Mouse (Mus musculus): ENCODE data around the gene Foxo3. TPM values are rescaled to one million over a fixed set of nuclear protein-coding genes. Genes with fewer than 3 reads are reported as not detected.

The Foxo3 gene
- total RNA-seq (2021): 10 to 100 TPM; 45.4 to 48.2 TPM
- long read RNA-seq, experiment 1, full-length matches to known transcripts: 8 of 16 reads
- long read RNA-seq, experiment 1, partial matches to known transcripts: 1 of 16 reads
- long read RNA-seq, experiment 1, other reads (novel, unspliced or antisense): 7 of 16 reads
- long read RNA-seq, experiment 2, full-length matches to known transcripts: 1 of 4 reads
- long read RNA-seq, experiment 2, partial matches to known transcripts: 2 of 4 reads
- long read RNA-seq, experiment 2, other reads (novel, unspliced or antisense): 1 of 4 reads

GRCm38 (mm10) chr10:42276507-42277345 is at the start of gene Foxo3:
Gene Foxo3, minus strand, starts transcription at chr10:42276755.
- DNase-seq: peak; percentile 95

- no peak for DNase-seq
Observed at GRCm38 (mm10) chr10:42325305-42325704, 48.8 kb upstream of the Foxo3 start.

- no peak for DNase-seq
Observed at GRCm38 (mm10) chr10:42323978-42324377, 47.4 kb upstream of the Foxo3 start.

GRCm38 (mm10) chr10:42313222-42313786 is 36.7 kb upstream of the Foxo3 start:
- no peak for DNase-seq

GRCm38 (mm10) chr10:42312557-42312956 is 36.0 kb upstream of the Foxo3 start:
- peak; percentile 72 for DNase-seq

- DNase-seq: peak; percentile 35
Observed at GRCm38 (mm10) chr10:42308687-42308987, 32.1 kb upstream of the Foxo3 start.

GRCm38 (mm10) chr10:42307980-42308686 is 31.6 kb upstream of the Foxo3 start:
- DNase-seq: peak; percentile 85

GRCm38 (mm10) chr10:42306422-42306821 is 29.9 kb upstream of the Foxo3 start:
- no peak for DNase-seq

- no peak for DNase-seq
Observed at GRCm38 (mm10) chr10:42300805-42301204, 24.2 kb upstream of the Foxo3 start.

- DNase-seq: no peak
Observed at GRCm38 (mm10) chr10:42299967-42300366, 23.4 kb upstream of the Foxo3 start.

GRCm38 (mm10) chr10:42299426-42299825 is 22.9 kb upstream of the Foxo3 start:
- no peak for DNase-seq

- no peak for DNase-seq
Observed at GRCm38 (mm10) chr10:42297954-42298353, 21.4 kb upstream of the Foxo3 start.

GRCm38 (mm10) chr10:42297109-42297508 is 20.6 kb upstream of the Foxo3 start:
- DNase-seq: no peak

GRCm38 (mm10) chr10:42296559-42296958 is 20.0 kb upstream of the Foxo3 start:
- no peak for DNase-seq

- DNase-seq: peak; percentile 34
Observed at GRCm38 (mm10) chr10:42295028-42295427, 18.5 kb upstream of the Foxo3 start.

- no peak for DNase-seq
Observed at GRCm38 (mm10) chr10:42294392-42294791, 17.8 kb upstream of the Foxo3 start.

GRCm38 (mm10) chr10:42293877-42294276 is 17.3 kb upstream of the Foxo3 start:
- no peak for DNase-seq

- peak; percentile 74 for DNase-seq
Observed at GRCm38 (mm10) chr10:42291360-42291759, 14.8 kb upstream of the Foxo3 start.

GRCm38 (mm10) chr10:42287666-42288065 is 11.1 kb upstream of the Foxo3 start:
- no peak for DNase-seq

GRCm38 (mm10) chr10:42278307-42278850 is 1.8 kb upstream of the Foxo3 start:
- DNase-seq: no peak

GRCm38 (mm10) chr10:42277476-42278306 is 1.1 kb upstream of the Foxo3 start:
- peak; percentile 98 for DNase-seq

Data from adrenal gland, postnatal 10 days (tissue).